Mouse (Mus musculus) cerebellum, postnatal 10 days (tissue): ENCODE measurements around the gene Ddx46.
A peak's percentile ranks its signal among the peaks of the same experiment; 100 is the strongest.
"Not testable (repeated sequence)": the region's sequence is repeated elsewhere in the genome, so short reads cannot be mapped to it uniquely, and the experiment has no call there.

ENCODE experiments used
- DNase-seq, 2 experiments: peaks; one replicate each; pipeline ENCODE4 v3.0.0; 2021; ENCODE audit warnings: mixed read lengths in 2 of 2

Ddx46 gene

GRCm38 (mm10) chr13:55640480-55640879, 5.7 kb downstream of the Ddx46 start:
- DNase-seq: peak; percentile 83 to 88

GRCm38 (mm10) chr13:55644525-55644924, 9.7 kb downstream of the Ddx46 start:
- peak; percentile 20 for DNase-seq

- no peak for DNase-seq
These were observed 15.3 kb downstream of the Ddx46 start for GRCm38 (mm10) chr13:55650098-55650497.

GRCm38 (mm10) chr13:55650980-55651379, 16.2 kb downstream of the Ddx46 start:
- no peak for DNase-seq

GRCm38 (mm10) chr13:55668550-55668949, 33.7 kb downstream of the Ddx46 start:
- DNase-seq: peak; percentile 69 to 71

- DNase-seq: no peak
These were observed 37.9 kb downstream of the Ddx46 start for GRCm38 (mm10) chr13:55672711-55673110.

GRCm38 (mm10) chr13:55677364-55677763, 42.5 kb downstream of the Ddx46 start:
- no peak for DNase-seq

- DNase-seq: no peak
These were observed 47.4 kb downstream of the Ddx46 start for GRCm38 (mm10) chr13:55682201-55682600.

- DNase-seq: no peak
These were observed 48.8 kb downstream of the Ddx46 start for GRCm38 (mm10) chr13:55683581-55683980.

GRCm38 (mm10) chr13:55686107-55686633, 51.3 kb downstream of the Ddx46 start:
- DNase-seq: peak; percentile 31 to 33

GRCm38 (mm10) chr13:55687927-55688602, 53.2 kb downstream of the Ddx46 start:
- no peak for DNase-seq

GRCm38 (mm10) chr13:55692535-55693242, 57.9 kb downstream of the Ddx46 start, which contains the start of gene B230219D22Rik:
Gene B230219D22Rik (plus strand): TSS chr13:55693124.
- peak; percentile 95 to 96 for DNase-seq

GRCm38 (mm10) chr13:55693243-55693721, 58.5 kb downstream of the Ddx46 start:
- no peak for DNase-seq

GRCm38 (mm10) chr13:55694110-55694509, 59.3 kb downstream of the Ddx46 start:
- no peak for DNase-seq

GRCm38 (mm10) chr13:55695989-55696388, 61.2 kb downstream of the Ddx46 start:
- DNase-seq: not testable (repeated sequence)

- no peak for DNase-seq
These were observed 69.5 kb downstream of the Ddx46 start for GRCm38 (mm10) chr13:55704301-55704700.

GRCm38 (mm10) chr13:55712846-55713245, 78.0 kb downstream of the Ddx46 start:
- no peak for DNase-seq

GRCm38 (mm10) chr13:55714501-55715166, 79.8 kb downstream of the Ddx46 start, which contains the start of gene Txndc15:
Gene Txndc15 (plus strand): TSS chr13:55714650.
- peak; percentile 94 to 95 for DNase-seq

- DNase-seq: no peak
These were observed 80.3 kb downstream of the Ddx46 start for GRCm38 (mm10) chr13:55715167-55715512.

- no peak for DNase-seq
These were observed 81.2 kb downstream of the Ddx46 start for GRCm38 (mm10) chr13:55715908-55716510.

- peak; percentile 76 to 87 for DNase-seq
These were observed 86.7 kb downstream of the Ddx46 start for GRCm38 (mm10) chr13:55721516-55721915.

GRCm38 (mm10) chr13:55721995-55722394, 87.2 kb downstream of the Ddx46 start:
- DNase-seq: no peak
